Mouse (Mus musculus): ENCODE results near the gene Tsc22d1. TPM values are rescaled to one million over a fixed set of nuclear protein-coding genes. Genes with fewer than 3 reads are reported as not detected.

Tsc22d1 gene
- polyA plus RNA-seq, 1 experiment = 463 TPM

DNA sequence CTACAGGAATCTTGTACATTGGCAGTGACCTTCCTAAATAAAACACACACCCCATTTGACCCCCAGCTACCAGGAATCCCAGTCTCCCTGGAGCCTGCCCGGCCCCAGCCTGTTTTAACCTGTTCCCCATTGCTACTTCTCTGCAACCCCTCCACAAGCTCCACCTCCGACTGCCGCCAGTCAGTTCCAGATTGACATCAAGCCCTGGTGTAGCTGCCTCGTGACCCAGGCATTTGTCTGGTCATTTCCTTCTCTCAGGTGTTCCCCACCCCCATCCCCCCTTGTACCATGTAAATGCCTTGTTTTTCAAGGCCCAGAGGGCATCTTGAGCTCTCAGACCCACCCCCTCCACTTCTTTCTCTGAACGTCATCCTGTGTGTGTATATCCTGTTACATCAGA is 80.3 kb downstream of the Tsc22d1 start:
- H3K4me1 ChIP-seq (ENCODE audit: control insufficient read depth, insufficient read depth, low read length) = peaks cover 9% of the 10 kb centered on the region
- no peak overlapping the region for H3K27ac ChIP-seq (ENCODE audit: insufficient read depth, low read length)
- TF ChIP-seq POLR2A (IDR thresholded peaks at IDR 0.05; ENCODE audit: extremely low read depth, insufficient read depth, low read length) (no peak), CTCF (IDR thresholded peaks at IDR 0.05; ENCODE audit: extremely low read depth, insufficient read depth, low read length) (no peak)
- H3K4me3 ChIP-seq (ENCODE audit: insufficient read depth, low read length) = no peak overlapping the region

DNA sequence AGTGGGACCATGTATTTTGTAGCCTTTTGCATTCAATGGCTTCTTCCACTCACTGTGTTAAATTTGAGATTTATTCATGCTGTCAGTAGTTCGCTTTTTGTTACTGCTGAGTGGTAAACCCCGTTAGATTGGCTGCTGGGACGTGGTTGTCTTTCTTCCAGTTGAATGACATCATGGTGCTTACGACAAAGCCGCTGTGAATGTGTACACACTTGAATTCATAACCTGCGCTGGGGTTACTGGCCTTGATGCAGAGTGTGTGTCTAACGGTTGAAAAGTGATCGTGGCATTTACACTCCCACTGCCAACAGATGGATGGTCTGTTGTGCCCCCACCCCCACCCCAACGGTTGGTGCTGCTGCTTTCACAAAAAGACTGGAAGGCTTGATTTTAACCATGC is 82.4 kb downstream of the Tsc22d1 start:
- no peak for TF ChIP-seq CTCF (IDR thresholded peaks at IDR 0.05; ENCODE audit: extremely low read depth, insufficient read depth, low read length)
- no peak for TF ChIP-seq POLR2A (IDR thresholded peaks at IDR 0.05; ENCODE audit: extremely low read depth, insufficient read depth, low read length)
- H3K4me1 ChIP-seq (ENCODE audit: control insufficient read depth, insufficient read depth, low read length) = peaks cover 9% of the 10 kb centered on the region
- no peak overlapping the region for H3K27ac ChIP-seq (ENCODE audit: insufficient read depth, low read length)
- no peak overlapping the region for H3K4me3 ChIP-seq (ENCODE audit: insufficient read depth, low read length)

DNA sequence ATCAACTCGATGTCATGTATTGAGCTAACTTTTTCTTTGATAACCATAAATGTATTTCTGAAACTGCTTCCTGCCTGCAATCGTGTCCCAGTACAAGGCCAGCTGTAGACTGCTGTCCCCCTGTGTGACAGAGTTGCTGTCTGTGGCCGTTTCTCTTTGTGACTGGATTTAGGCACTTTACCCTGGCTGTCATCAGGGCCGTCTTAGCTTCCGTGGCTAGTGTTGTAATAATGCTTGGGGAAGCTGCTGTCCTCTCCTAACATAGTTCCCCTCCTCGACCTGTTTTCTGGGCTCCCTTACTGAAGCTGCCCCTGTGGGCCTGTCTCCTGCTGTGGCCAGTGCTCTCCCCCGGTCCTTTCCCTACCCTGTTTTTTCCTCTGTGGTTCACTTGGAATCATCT is 83.4 kb downstream of the Tsc22d1 start:
- Histone ChIP-seq H3K27ac (ENCODE audit: insufficient read depth, low read length) (no peak overlapping the region), H3K4me1 (ENCODE audit: control insufficient read depth, insufficient read depth, low read length) (peaks cover 9% of the 10 kb centered on the region), H3K4me3 (ENCODE audit: insufficient read depth, low read length) (no peak overlapping the region)
- no peak for TF ChIP-seq CTCF (IDR thresholded peaks at IDR 0.05; ENCODE audit: extremely low read depth, insufficient read depth, low read length)
- no peak for TF ChIP-seq POLR2A (IDR thresholded peaks at IDR 0.05; ENCODE audit: extremely low read depth, insufficient read depth, low read length)

DNA sequence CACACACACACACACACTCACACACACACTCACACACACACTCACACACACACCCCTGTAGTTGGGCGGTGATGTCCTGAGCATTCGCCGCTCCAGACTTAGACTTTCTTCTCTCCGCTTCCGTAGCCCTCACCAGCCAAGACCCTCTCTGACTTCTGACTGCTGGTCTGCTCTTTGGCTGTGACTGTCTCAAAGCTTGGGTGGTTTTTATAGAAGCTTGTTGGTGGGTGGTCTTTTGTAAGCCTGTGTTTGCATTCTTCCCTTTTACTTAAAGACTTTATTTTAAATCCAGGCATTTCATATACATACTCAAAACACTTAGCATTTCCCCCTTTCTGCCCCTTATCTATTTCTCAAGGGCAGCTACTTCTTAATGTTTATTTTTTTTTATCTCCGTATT is 84.7 kb downstream of the Tsc22d1 start:
- Histone ChIP-seq H3K4me3 (ENCODE audit: insufficient read depth, low read length) (no peak overlapping the region), H3K27ac (ENCODE audit: insufficient read depth, low read length) (no peak overlapping the region), H3K4me1 (ENCODE audit: control insufficient read depth, insufficient read depth, low read length) (peaks cover 9% of the 10 kb centered on the region)
- TF ChIP-seq POLR2A (IDR thresholded peaks at IDR 0.05; ENCODE audit: extremely low read depth, insufficient read depth, low read length) (no peak), CTCF (IDR thresholded peaks at IDR 0.05; ENCODE audit: extremely low read depth, insufficient read depth, low read length) (no peak)

DNA sequence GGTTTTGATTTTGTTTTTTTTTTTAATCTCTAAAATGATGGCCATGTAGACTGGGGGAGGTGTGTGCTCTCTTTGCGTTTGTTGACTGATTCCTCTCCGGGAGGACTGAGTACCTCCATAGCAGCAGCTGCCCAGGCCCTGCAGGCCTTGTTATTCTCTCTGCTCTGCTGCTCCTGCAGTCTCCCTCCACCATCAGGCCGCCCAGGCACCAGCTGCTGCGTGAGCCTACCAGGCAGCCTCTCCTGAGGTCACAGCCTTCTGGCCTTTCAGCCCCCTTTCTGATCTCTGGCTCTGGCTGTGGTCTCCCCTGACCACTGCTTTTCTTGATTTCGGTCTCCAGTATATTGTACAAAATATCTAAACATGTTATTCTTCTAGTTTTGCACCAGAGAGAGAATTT is 85.3 kb downstream of the Tsc22d1 start:
- Histone ChIP-seq H3K4me3 (ENCODE audit: insufficient read depth, low read length) (no peak overlapping the region), H3K27ac (ENCODE audit: insufficient read depth, low read length) (no peak overlapping the region), H3K4me1 (ENCODE audit: control insufficient read depth, insufficient read depth, low read length) (peaks cover 9% of the 10 kb centered on the region)
- TF ChIP-seq POLR2A (IDR thresholded peaks at IDR 0.05; ENCODE audit: extremely low read depth, insufficient read depth, low read length) = no peak

DNA sequence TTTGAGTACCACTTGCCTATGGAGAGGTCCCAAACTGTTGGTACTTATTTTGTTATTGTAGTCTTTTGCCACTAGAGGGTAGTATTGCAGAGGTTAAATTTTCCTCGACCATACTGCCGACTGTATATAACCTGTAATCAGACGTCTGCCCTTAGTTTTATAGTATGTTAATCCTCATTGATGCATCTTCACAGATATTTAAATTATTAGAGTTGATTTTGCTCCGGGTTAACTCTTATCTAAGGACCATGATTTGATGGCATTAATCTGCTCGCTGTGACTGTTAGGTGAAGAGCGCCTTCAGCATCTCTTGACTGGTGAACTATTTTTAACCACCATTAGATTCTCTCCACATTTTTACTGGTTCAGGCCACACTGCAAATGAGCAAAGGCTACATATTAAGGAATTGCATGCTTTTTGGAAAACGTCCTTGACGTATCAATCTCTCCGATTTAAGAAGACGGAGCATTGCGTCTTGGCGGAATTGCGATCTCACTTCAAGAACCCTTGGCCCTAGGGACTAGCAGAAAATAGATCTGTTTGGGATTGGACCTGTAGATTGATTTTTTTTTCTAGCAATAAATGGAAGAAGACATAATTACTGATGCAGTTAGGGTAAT is 88.6 kb downstream of the Tsc22d1 start:
- Histone ChIP-seq H3K4me3 (ENCODE audit: insufficient read depth, low read length) (peak overlapping the region; percentile 86), H3K27ac (ENCODE audit: insufficient read depth, low read length) (peak overlapping the region; percentile 99), H3K4me1 (ENCODE audit: control insufficient read depth, insufficient read depth, low read length) (peaks cover 4% of the 10 kb centered on the region)
- no peak for TF ChIP-seq CTCF (IDR thresholded peaks at IDR 0.05; ENCODE audit: extremely low read depth, insufficient read depth, low read length)
- no peak for TF ChIP-seq POLR2A (IDR thresholded peaks at IDR 0.05; ENCODE audit: extremely low read depth, insufficient read depth, low read length)

DNA sequence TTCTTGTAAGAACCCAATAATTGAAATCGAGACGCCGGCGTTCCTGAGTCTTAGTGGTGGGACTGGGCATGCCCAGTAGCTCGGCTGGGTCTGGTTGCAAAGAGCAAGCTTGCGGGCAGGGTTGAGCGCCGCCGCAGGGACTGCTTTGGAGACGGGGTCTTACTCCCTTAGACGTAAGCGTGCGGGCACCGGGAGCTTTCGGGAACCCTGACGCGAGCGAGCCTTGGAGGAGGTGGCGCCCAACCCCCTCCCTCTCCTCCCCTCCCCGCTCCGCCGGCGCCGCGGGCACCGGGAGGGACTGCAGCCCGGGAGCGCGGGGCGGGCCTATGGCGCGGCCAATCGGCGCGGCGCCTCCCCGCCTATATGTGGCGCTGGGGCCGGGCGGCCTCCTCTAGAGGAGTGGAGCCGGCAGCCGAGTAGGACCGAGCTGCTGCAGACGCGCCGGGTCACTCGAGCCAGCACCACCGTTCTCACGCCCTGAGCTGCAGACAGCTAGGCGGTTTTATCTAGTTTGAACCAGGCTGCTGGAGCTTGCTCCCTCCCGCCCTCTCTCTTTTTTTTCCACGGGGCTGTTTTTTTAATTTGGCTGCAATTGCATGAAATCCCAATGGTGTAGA is 89.5 kb downstream of the Tsc22d1 start:
- TF ChIP-seq POLR2A (IDR thresholded peaks at IDR 0.05; ENCODE audit: extremely low read depth, insufficient read depth, low read length) (peak; percentile 97), CTCF (IDR thresholded peaks at IDR 0.05; ENCODE audit: extremely low read depth, insufficient read depth, low read length) (no peak)
- Histone ChIP-seq H3K27ac (ENCODE audit: insufficient read depth, low read length) (peak overlapping the region; percentile 99), H3K4me3 (ENCODE audit: insufficient read depth, low read length) (peak overlapping the region; percentile 86), H3K4me1 (ENCODE audit: control insufficient read depth, insufficient read depth, low read length) (peaks cover 6% of the 10 kb centered on the region)

DNA sequence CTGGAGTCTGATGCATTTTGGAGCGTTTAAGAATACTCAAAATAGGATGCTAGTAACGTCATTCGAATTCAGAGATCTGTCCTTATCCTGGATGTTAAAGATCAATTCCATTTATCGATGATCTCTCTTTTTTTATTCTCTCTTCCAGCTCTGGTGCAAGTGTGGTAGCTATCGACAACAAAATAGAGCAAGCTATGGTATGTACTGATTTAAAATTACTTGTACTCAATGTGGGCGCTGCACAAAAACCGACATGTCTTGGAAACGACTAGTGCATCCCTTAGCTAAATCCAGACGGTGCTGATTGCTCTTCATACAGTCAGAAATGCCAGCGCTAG is 90.3 kb downstream of the Tsc22d1 start:
- no peak for TF ChIP-seq POLR2A (IDR thresholded peaks at IDR 0.05; ENCODE audit: extremely low read depth, insufficient read depth, low read length)
- TF ChIP-seq CTCF (IDR thresholded peaks at IDR 0.05; ENCODE audit: extremely low read depth, insufficient read depth, low read length) = no peak
- H3K4me1 ChIP-seq (ENCODE audit: control insufficient read depth, insufficient read depth, low read length) = peaks cover 6% of the 10 kb centered on the region
- peak overlapping the region; percentile 99 for H3K27ac ChIP-seq (ENCODE audit: insufficient read depth, low read length)
- peak overlapping the region; percentile 86 for H3K4me3 ChIP-seq (ENCODE audit: insufficient read depth, low read length)

DNA sequence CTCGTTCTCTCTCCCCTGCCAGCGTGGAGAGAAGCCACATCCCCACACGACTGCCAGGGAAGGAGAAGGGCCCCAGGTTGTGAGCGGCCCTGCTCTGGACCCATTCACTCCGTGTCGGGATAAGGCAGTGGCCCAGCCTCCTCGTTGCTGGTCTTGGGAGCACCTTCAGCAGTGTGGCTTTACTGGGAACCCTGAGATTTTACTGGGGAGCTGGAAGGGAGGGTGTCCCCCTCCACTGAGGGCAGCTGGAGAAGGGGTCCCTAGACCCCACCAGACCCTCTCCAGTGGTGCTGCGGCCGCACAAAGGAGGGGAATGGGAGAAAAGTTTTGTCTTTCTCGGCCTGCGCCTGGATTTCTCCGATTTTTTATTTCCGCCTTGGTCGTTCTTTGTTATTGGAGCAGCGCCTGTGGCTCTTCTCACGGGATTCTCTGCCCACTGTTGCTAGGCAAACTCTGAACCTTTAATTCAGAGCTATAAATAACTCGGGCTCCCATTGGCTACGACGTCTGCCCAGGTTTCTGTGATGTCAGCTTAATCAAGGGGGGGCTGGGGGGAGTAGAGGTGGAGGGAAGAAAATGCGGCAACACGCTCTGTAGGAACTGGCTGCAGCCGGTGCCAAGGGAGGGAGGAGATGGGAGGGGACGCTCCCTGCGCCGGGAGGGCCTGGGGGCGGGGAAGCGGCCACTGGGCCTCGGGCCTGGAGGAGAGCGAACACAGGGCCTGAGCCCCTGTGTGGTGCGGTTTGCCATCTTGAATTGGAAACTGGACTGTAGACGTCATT is 90.9 kb downstream of the Tsc22d1 start:
- peak; percentile 74; the same call in 1 of the 2 replicates for TF ChIP-seq POLR2A (IDR thresholded peaks at IDR 0.05; ENCODE audit: extremely low read depth, insufficient read depth, low read length)
- no peak for TF ChIP-seq CTCF (IDR thresholded peaks at IDR 0.05; ENCODE audit: extremely low read depth, insufficient read depth, low read length)
- peak overlapping the region; percentile 94 for H3K27ac ChIP-seq (ENCODE audit: insufficient read depth, low read length)
- H3K4me1 ChIP-seq (ENCODE audit: control insufficient read depth, insufficient read depth, low read length) = peaks cover 6% of the 10 kb centered on the region
- H3K4me3 ChIP-seq (ENCODE audit: insufficient read depth, low read length) = peak overlapping the region; percentile 86

All from cortical plate, adult 2 months (tissue).